Mouse (Mus musculus): ENCODE measurements around the gene Nbea.

The Nbea gene

DNA sequence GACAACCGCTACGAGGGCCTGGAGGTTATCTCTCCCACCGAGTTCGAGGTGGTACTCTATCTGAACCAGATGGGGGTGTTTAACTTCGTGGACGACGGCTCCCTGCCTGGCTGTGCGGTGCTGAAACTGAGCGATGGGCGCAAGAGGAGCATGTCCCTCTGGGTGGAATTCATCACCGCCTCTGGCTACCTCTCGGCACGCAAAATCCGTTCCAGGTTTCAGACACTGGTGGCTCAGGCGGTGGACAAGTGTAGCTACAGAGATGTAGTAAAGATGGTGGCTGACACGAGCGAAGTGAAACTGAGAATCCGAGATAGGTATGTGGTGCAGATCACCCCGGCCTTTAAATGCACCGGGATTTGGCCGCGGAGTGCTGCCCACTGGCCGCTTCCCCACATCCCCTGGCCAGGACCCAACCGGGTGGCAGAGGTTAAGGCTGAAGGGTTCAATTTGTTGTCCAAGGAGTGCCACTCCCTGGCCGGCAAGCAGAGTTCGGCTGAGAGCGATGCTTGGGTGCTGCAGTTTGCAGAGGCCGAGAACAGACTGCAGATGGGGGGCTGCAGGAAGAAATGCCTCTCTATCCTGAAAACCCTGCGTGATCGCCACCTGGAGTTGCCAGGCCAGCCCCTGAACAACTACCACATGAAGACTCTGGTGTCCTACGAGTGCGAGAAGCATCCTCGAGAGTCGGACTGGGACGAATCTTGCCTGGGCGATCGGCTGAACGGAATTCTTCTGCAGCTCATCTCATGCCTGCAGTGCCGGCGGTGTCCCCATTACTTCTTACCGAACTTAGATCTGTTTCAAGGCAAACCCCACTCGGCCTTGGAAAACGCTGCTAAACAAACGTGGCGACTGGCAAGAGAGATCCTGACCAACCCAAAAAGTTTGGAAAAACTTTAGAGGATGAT, 400.1 kb downstream of the Nbea start:
- no peak for DNase-seq (ENCODE audit: low spot score)

DNA sequence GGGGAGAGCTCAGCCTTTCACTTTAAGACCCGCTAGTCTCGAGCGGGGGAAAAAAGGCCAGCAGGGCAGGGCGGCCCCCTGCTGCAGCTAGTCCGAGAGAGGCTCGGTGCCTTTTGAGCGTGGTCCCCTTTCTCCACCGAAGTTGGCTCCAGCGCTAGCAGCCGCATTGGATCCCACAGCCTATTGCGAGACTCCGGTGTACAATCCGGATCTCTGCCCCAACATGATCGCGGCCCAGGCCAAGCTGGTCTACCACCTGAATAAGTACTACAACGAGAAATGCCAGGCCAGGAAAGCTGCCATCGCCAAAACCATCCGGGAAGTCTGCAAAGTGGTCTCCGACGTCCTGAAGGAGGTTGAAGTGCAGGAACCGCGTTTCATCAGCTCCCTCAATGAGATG, 400.7 kb downstream of the Nbea start:
- DNase-seq (ENCODE audit: low spot score), result no peak

DNA sequence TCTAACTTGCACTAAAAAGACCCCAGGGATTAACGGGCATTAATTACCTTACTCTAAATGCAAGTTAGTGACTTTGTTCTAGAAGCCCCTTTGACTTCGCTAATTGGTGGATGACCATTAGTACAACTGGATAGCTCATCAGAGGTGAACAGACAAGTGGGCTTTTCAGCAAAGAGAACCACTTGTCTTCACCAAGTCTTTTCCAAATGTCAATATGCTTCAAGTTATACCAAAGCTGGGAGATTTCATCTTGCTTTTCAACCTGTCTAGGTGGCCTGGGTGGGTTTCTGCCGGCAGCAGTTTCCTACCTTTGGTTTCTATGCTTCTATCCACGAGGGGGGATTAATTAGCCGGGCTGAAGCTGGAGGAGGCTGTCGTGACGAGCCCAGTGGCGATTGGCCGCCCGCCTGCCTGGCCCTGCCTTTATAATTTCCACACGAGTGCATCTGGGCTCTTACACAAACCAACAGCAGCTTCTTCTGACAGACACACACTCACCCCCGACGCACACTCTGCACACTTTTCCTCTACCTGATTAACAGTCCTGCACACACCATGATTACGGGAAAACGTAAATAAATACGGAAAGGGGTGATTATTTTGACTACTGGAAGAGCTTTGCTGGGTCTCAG, 401.3 kb downstream of the Nbea start, which contains the start of gene Mab21l1:
TSS of gene Mab21l1 (plus strand) at position 455 of the 632 bp plus-strand sequence.
- DNase-seq (ENCODE audit: low spot score), result no peak

DNA sequence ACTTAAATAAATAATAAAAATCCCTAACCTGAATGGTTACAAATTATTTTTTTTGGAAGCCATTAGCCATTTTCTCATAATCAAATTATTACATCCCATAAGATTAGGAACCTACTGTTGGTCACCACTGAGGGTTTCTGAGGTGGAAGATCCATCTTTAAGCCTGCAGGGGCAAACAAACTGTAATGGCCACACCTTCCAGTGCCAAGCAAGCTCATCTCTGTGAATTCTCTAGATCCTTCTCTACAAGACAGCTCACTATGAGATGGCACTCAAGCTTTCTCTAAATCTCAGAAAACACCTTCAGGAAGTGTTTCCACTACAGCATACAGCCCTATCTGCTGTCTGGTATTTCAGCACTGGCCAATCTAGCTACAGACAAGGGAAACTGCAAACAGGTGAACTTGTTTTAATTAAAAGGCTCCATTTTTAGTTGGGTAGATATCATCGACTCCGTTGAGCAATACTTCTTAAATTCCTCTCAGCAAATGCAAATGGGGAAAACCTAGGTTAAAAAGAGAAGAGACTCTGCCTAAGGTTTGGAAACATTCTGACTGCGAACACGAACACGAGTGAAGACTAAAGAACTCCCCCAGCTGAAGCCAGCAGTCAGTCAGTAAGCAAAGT, 402.0 kb downstream of the Nbea start:
- DNase-seq (ENCODE audit: low spot score), result no peak

DNA sequence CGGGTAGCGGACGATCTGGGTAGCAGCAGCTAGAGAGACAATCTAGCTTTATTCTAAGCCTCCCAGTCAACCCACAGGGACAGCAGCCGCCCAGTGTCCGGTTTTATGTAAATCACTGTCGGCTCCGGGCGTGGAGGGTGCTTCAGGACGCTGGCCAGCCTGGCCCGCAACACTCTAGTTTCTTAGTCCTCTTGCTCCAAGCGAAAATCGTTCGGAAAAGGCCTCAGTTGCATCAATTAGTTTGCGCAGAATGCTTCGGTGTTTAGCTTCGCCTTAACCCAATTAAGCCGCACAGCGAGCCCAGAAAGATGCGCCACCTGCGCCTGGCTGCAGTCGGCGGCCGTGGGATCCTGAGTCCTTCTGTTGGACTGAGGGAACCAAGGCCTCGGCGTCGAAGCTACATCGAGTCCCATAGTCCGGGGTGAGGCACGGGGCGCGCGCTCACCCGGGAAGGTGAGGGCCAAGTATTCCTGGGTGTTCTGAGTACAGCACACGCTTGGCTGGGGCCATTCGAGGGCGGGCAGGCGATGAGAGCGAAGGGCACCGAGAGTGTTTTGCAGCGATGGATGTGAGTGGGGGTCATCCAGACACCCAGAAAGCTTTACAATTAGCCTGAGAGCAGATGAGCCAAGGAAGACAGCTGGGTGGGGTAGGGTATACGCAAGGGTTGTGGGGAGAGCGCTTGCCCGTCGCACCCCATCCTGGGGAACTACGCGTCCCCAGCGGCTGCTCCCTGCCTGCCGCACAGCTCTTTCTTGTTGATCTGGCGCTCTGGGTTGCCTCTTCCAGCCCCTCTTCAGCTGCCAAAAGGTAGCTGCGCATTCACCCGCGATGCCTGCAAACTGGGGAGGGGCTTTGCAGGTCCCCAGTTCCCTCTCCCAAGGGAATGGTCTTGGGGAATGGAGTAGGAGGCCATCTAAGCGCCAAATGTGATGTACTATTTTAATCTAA, 403.1 kb downstream of the Nbea start:
- DNase-seq (ENCODE audit: low spot score), result no peak

GRCm38 (mm10) chr3:55778764-55779730, 404.5 kb downstream of the Nbea start:
- no peak for DNase-seq (ENCODE audit: low spot score)

GRCm38 (mm10) chr3:55777501-55777900, 406.0 kb downstream of the Nbea start:
- DNase-seq (ENCODE audit: low spot score), result no peak

- DNase-seq (ENCODE audit: low spot score), result no peak
These were observed 407.7 kb downstream of the Nbea start for GRCm38 (mm10) chr3:55775753-55776152.

DNA sequence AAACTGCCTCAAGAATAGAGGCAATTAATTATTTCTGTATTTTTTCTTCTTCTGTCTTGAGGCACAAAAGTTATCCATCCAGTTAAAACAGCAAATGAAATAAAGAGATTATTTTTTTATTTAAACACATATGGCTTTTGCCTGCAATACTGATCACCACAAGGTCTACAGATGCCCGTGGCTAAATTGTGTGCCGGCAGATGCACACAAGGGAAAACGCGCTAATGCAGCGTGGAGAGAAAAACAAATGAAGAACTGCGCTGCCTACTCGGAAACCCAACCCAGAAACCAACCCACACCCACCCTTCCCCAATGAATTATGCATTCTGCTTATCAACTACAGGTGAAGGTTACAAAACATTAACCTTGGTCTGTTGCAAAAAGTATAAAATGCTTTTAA, 408.3 kb downstream of the Nbea start:
- no peak for DNase-seq (ENCODE audit: low spot score)

DNA sequence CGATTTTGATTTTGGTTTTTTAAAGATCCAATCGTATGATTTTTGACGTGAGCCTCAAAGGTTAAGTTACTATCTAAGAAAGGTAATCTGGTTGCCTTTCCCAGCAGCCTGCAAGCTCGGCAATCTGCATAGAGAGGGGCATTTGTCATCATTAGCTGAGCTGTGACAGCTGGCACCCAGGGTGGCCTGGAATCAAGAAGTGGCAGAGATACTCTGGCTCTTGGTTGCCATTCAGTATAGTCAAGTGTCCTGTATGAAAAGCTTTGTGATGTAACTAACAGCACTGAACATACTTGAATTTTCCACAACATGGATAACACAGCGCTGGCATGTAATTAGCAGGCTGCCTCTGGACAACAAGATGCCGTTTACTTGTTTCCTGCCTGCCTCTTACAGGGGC, 409.3 kb downstream of the Nbea start:
- no peak for DNase-seq (ENCODE audit: low spot score)

GRCm38 (mm10) chr3:55769308-55769707, 414.2 kb downstream of the Nbea start:
- DNase-seq (ENCODE audit: low spot score), result no peak

- no peak for DNase-seq (ENCODE audit: low spot score)
These were observed 414.8 kb downstream of the Nbea start for GRCm38 (mm10) chr3:55768654-55769053.

- no peak for DNase-seq (ENCODE audit: low spot score)
These were observed 419.9 kb downstream of the Nbea start for GRCm38 (mm10) chr3:55763591-55763990.

GRCm38 (mm10) chr3:55758297-55758696, 425.2 kb downstream of the Nbea start:
- no peak for DNase-seq (ENCODE audit: low spot score)

DNA sequence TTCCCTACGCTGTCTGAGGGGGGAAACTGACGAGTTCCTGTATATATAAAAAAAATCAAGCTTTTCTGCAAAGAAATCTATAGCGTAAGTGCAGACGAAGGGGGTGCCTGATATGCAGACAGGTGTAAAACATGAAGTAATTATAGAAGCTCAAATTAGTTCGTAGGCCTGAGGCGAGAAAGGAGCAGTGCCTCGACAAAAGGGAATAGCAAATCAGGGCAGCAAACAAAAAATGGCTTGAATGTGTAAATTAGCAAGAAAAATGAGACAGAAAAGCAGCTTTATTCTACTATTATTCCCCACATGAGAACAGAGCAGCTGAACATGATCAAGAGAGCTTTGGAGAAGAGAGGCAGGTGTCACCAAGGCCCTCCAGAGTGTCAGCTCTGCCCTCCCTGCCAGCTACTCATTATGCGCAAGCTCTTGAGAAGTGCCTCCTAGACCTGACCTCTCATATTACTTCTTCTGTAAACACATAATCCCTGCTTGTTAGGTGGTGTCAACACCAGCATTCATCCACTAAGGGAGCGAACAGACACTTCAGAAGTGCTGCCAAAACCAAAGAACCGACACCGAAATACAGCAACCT, 426.8 kb downstream of the Nbea start:
- no peak for DNase-seq (ENCODE audit: low spot score)

DNA sequence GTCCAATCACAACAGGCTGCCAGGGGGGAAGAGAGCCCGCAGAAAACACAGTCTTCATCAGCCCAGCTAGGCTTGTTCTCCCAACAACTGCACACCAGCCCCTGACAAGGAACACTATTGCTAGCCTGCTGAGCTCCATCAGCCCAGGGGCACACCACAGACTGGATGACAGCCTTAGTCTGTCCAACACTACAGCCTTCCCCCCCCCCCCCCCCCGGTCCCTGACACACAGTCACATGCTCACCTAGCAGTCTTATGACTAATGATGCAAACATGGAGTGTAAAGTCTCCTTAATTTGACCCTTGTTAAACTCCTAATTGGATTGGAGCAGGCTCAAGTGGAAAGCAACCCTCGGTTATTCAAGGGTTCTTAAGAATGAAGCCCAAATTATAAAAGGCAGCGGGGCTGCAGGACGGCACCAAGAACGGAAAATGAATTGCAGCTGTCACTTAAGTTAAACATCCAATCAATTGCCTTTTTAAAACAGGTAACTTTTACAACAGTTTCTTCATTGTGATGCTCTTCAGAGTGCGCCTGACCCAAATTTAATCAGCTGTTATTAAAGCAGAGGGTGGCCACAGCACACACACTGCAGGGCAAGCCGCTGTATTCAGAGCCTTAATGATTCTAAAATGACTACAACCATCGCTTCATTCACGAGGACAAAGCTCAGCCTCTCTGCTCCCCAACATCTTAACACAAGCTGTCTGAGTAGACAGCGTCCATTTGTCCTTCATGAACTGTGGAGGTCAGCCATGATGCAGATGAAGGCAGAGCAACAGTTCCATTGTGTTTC, 427.5 kb downstream of the Nbea start:
- no peak for DNase-seq (ENCODE audit: low spot score)

DNA sequence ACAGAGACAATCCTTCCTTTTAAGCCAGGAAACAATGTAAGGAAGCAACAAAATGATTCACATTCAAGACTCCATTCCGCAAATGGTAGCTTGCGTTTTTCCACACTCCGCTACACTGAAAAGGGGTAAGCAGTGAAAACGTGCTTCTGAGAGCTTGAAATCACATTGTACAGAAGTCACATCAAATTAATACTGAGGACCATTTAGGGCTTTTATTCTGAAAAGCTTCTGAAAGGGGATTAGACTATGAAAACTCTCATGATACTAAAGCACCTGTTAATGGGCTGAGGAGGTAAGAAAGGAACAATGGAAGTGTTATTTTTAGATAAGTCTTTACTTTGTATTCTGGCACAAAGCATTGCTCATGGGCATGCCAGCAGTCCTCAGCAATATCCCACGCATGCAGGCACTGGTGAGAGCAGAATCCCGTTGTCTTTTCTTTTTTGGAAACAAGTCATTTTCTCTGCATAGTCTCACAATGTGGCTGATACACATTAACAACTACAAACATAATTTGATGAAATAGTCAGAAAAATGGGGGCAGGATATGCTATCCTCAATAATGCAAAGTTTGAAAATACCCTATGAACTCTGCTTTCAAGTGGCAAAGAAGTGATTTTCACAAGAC, 428.4 kb downstream of the Nbea start:
- DNase-seq (ENCODE audit: low spot score), result no peak

GRCm38 (mm10) chr3:55753872-55754271, 429.6 kb downstream of the Nbea start:
- no peak for DNase-seq (ENCODE audit: low spot score)

- DNase-seq (ENCODE audit: low spot score), result no peak
These were observed 430.9 kb downstream of the Nbea start for GRCm38 (mm10) chr3:55752558-55752957.

Measured in layer of hippocampus, adult 11-12 months (tissue).